Mouse (Mus musculus) kidney, embryonic 16.5 days (tissue): ENCODE results near the gene Olfr1061. TPM values are rescaled to one million over a fixed set of nuclear protein-coding genes. Genes with fewer than 3 reads are reported as not detected.
"Not testable (repeated sequence)": the region's sequence is repeated elsewhere in the genome, so short reads cannot be mapped to it uniquely, and the experiment has no call there.

ENCODE experiments used
- ATAC-seq: fragments of 200-750 bp; cut with Nextera tagmentation; 2 replicates; pipeline ENCODE4 v1.8.0; 2017; ENCODE audit warnings: moderate TSS enrichment; ENCODE audit not compliant: low FRiP score, low TSS enrichment
- H3K27ac ChIP-seq: fragments of 300-500 bp; sonication (generic); 2 replicates; pipeline ENCODE4 v1.5.1; 2014; ENCODE audit warnings: low read length
- H3K27me3 ChIP-seq: fragments of 300-500 bp; sonication (generic); 2 replicates; pipeline ENCODE4 v1.6.1; 2014; ENCODE audit warnings: low read length, control low read depth, mixed read lengths; ENCODE audit not compliant: insufficient read depth
- H3K36me3 ChIP-seq: fragments of 300-500 bp; sonication (generic); 2 replicates; pipeline ENCODE4 v1.6.1; 2014; ENCODE audit warnings: low read length, control low read depth, mixed read lengths; ENCODE audit not compliant: insufficient read depth
- H3K4me1 ChIP-seq: fragments of 300-500 bp; sonication (generic); 2 replicates; pipeline ENCODE4 v1.6.1; 2014; ENCODE audit warnings: low read length, control low read depth, mixed read lengths; ENCODE audit not compliant: insufficient read depth
- H3K4me2 ChIP-seq: fragments of 300-500 bp; sonication (generic); replicated peaks from 2 replicates; pipeline ENCODE4 v1.6.1; 2014; ENCODE audit warnings: low read depth, low read length
- H3K4me3 ChIP-seq: fragments of 300-500 bp; sonication (generic); 2 replicates; pipeline ENCODE4 v1.5.1; 2014; ENCODE audit warnings: mild to moderate bottlenecking, low read length
- H3K9ac ChIP-seq: fragments of 300-500 bp; sonication (generic); replicated peaks from 2 replicates; pipeline ENCODE4 v1.6.1; 2014; ENCODE audit warnings: low read length
- H3K9me3 ChIP-seq: fragments of 300-500 bp; sonication (generic); 2 replicates; pipeline ENCODE4 v1.6.1; 2016; ENCODE audit warnings: low read length, control low read depth
- WGBS: fragments of 180-500 bp; shearing (Covaris S2); extraction: QIAGEN DNeasy Blood & Tissue Kit; methylation state at CpG from one replicate; pipeline ENCODE4 v1.1.7; 2014; 5-methylcytosine and 5-hydroxymethylcytosine counted together
- polyA plus RNA-seq: library from polyadenylated mRNA; unstranded; fragments of >200 nt; fragmentation: Nextera tagmentation; extraction: Ambion mirVana; gene quantifications from 2 replicates; pipeline ENCODE4 v1.2.1, GENCODE M21; 2015

Gene Olfr1061
- polyA plus RNA-seq, 1 experiment from 2014 or later: not detected

GRCm38 (mm10) chr2:86366342-86366741, 47.5 kb downstream of the Olfr1061 start:
- H3K9me3 ChIP-seq, H3K27ac ChIP-seq, H3K36me3 ChIP-seq, H3K4me2 ChIP-seq, H3K9ac ChIP-seq, ATAC-seq, H3K4me1 ChIP-seq, H3K4me3 ChIP-seq, H3K27me3 ChIP-seq: not testable (repeated sequence)
- WGBS: no CpG with 5 or more reads among the region's 6 CpGs

Other genes starting within 250 kb of the Olfr1061 start
- not detected in 2 replicates for gene Olfr1043, start 246.5 kb downstream of the Olfr1061 start, polyA plus RNA-seq
- not detected in 2 replicates for gene Olfr1044, start 236.2 kb downstream of the Olfr1061 start, polyA plus RNA-seq
- not detected in 2 replicates for gene Olfr52, start 228.4 kb downstream of the Olfr1061 start, polyA plus RNA-seq
- gene Olfr1045, start 211.0 kb downstream of the Olfr1061 start, polyA plus RNA-seq: not detected in 2 replicates
- gene Olfr1046, start 194.7 kb downstream of the Olfr1061 start, polyA plus RNA-seq: not detected in 2 replicates
- not detected in 2 replicates for gene Olfr1047, start 182.6 kb downstream of the Olfr1061 start, polyA plus RNA-seq
- gene Olfr1048, start 173.8 kb downstream of the Olfr1061 start, polyA plus RNA-seq: not detected in 2 replicates
- gene Olfr1049, start 155.7 kb downstream of the Olfr1061 start, polyA plus RNA-seq: not detected in 2 replicates
- not detected in 2 replicates for gene Olfr1051, start 135.0 kb downstream of the Olfr1061 start, polyA plus RNA-seq
- not detected in 2 replicates for gene Olfr1052, start 121.6 kb downstream of the Olfr1061 start, polyA plus RNA-seq
- gene Olfr1053, start 98.8 kb downstream of the Olfr1061 start, polyA plus RNA-seq: not detected in 2 replicates
- not detected in 2 replicates for gene Olfr1054, start 78.6 kb downstream of the Olfr1061 start, polyA plus RNA-seq
- gene Olfr1055, start 63.8 kb downstream of the Olfr1061 start, polyA plus RNA-seq: not detected in 2 replicates
- gene Olfr1056, start 51.6 kb downstream of the Olfr1061 start, polyA plus RNA-seq: not detected in 2 replicates
- not detected in 2 replicates for gene Olfr1057, start 35.7 kb downstream of the Olfr1061 start, polyA plus RNA-seq
- not detected in 2 replicates for gene Olfr1058, start 25.5 kb downstream of the Olfr1061 start, polyA plus RNA-seq
- gene Olfr1062, start 12.7 kb upstream of the Olfr1061 start, polyA plus RNA-seq: not detected in 2 replicates
- gene Olfr1065, start 36.5 kb upstream of the Olfr1061 start, polyA plus RNA-seq: not detected in 2 replicates
- not detected in 2 replicates for gene Olfr1066, start 42.2 kb upstream of the Olfr1061 start, polyA plus RNA-seq
- gene Olfr228, start 73.3 kb upstream of the Olfr1061 start, polyA plus RNA-seq: not detected in 2 replicates
- gene Olfr1076, start 94.4 kb upstream of the Olfr1061 start, polyA plus RNA-seq: not detected in 2 replicates
- gene Olfr1079, start 128.4 kb upstream of the Olfr1061 start, polyA plus RNA-seq: not detected in 2 replicates
- gene Olfr1080, start 144.2 kb upstream of the Olfr1061 start, polyA plus RNA-seq: not detected in 2 replicates
- gene Olfr1082, start 184.9 kb upstream of the Olfr1061 start, polyA plus RNA-seq: not detected in 2 replicates
- not detected in 2 replicates for gene Olfr1084, start 225.7 kb upstream of the Olfr1061 start, polyA plus RNA-seq
- not detected in 2 replicates for gene Olfr1085, start 248.0 kb upstream of the Olfr1061 start, polyA plus RNA-seq